Mouse (Mus musculus) left cerebral cortex, postnatal 25 days (tissue): ENCODE results near the gene Prkcz. TPM values are rescaled to one million over a fixed set of nuclear protein-coding genes. Genes with fewer than 3 reads are reported as not detected.
A peak's percentile ranks its signal among the peaks of the same experiment; 100 is the strongest.

Experiments
- DNase-seq, 2 experiments: peaks; one replicate each; pipeline ENCODE4 v3.0.0; 2022; ENCODE audit warnings: low spot score in 2 of 2, mixed read lengths in 1 of 2
- intact Hi-C: fragments of 180-260 bp; cut with DNase I; formaldehyde crosslinking; loops from one replicate; pipeline ENCODE4 v1.15.1; 2025
- total RNA-seq, 2 experiments: library from RNA; stranded (reverse); gene quantifications; 2 replicates each; pipeline ENCODE4 v1.2.3; 2021

Gene Prkcz
- total RNA-seq, 2 experiments from 2014 or later, result 218 to 220 TPM

DNA sequence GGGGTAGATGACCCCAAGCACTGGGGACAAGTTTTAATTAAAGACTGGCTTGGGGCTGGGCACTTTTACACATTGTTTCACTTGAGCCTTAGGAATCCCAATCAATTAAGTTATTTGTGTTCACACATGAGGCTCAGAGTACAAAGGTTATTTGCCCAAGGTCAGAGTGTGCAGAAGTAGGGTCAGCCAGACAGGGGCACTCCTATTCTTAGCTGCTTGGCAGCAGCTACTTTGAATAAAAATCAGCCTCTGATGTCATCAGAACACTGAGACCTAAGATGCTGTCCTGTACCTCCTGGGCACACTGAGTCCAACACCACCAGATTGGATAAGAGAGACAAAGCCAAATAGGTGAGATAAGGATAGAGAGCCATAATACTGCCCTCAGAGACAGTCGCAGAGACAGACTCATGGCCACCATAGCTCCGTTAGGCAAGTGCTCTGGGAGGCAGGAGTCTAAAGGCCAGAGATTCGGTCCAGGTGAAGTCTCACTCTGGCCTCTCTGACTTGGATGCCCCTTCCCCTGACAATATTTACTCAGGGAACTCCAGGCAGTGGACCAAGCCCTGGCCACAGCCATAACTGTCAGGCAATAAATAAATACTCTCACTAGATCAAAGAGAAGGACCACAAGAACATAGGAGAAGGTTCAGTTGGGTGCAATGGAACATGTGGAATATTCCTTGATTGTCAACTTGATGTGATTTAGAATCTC is 37.9 kb downstream of the Prkcz start:
- no peak for DNase-seq
- intact Hi-C loops, result no loop called here

DNA sequence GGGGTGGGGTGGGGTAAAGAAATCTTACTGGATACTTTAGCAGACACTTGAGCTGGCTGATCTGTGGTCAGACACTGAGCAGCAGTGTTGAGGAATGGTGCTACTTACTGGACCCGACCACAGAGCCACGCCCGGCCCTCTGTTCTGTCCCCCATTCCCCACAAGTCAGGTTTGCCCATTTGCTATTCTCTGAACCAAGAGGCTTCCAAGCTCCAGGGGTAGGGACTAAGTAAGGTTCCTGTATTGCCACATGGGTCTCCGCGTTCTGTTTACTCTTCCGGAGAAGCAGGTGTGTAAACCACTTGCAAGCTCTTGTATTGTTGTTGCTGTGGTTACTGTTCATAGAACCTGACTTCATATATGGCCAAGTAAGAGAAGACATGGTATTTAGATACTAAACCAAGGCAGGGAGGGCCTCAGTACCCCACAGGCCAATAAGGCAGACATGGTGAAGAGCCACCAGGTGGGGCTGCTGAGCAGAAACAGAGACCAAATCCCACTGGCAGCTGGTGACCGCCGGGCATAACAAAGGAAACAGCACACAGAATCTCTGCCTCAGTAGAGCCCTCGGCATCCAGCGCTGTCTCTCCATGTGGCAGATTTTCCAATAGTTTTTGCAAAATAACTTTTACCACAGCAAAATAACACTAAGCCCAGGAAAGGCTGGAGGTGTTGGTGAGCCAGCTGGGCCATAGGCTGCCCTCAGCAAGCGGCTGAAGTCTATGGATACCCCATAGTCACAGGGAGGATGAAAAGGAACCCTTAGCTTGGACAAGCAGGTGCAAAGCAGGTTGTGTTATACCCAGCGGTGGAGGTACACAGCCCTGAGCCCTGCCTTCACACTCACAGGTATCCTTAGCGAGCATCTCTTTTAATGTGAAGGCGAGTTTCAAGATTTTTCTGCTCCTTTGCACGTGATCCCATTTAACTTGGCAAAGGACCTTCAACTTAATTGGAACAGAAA is 40.6 kb downstream of the Prkcz start:
- peak in 1 of 2 experiments; percentile 58 for DNase-seq
- intact Hi-C loops, result no loop called here

DNA sequence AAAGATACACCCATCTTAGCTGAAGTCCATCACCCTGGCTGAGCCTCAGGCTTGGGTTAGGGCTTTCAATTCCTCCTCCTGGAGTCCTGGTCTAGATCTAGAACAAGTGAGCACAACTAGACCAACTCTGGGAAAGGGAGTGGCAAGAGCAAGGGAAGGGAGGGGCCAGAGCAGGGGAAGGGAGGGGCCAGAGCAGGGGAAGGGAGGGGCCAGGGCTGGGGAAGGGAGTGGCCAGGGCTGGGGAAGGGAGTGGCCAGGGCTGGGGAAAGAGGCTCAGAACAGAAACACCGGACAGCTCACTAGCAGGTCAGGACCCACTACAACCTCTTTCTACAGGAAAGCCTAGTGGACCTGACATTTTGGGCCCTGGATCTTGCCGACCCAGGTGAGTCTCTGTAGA is 42.9 kb downstream of the Prkcz start:
- intact Hi-C loops, result no loop called here
- DNase-seq, result no peak

DNA sequence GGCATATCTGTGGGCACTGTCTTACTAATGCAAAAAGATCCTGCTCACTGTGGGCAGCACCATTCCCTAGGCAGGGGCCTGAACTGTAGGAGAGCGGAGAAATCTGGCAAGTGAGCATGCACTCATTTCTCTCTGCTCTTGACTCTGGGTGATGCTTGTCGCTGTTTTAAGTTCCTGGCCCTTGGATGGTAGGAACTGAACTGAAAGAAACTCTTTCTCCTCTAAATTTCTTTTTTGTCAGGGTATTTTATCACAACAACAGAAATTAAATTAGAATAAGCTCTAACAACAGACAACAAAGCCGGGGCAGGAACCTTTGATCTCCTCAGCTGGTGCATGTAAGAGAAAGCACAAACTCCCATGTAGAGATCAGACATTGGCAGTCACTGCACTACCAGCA is 46.1 kb downstream of the Prkcz start:
- intact Hi-C loops, result no loop called here
- no peak for DNase-seq

GRCm38 (mm10) chr4:155308679-155309078 is 52.5 kb downstream of the Prkcz start:
- intact Hi-C loops, result loop anchor here (1.0 to 5.0 kb wide), 3 partner anchors 40 to 213 kb away; partner anchors contain the start of gene Gabrd
- no peak for DNase-seq

DNA sequence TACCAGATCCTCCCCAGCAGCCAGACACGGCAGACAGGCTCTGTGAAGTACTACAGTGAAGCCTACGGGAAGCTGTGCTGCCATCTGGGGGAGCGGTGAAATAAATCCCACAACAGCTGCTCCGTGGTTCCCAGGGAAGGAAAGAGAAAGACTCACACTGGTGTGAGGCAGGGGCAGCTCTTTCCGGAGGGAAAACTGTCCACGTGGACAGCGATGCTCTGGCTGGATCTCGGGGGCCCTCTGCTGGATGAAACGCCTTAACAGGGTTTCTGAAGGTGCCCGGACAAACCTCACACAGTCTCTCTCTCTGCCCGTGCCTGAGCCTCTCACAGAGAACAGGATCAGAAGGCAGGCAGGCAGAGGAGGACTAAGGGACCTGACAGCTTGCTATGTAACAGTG is 53.1 kb downstream of the Prkcz start:
- intact Hi-C loops, result loop anchor here (1.0 to 5.0 kb wide), 3 partner anchors 40 to 213 kb away; partner anchors contain the start of gene Gabrd
- peak; percentile 84 to 94 for DNase-seq

DNA sequence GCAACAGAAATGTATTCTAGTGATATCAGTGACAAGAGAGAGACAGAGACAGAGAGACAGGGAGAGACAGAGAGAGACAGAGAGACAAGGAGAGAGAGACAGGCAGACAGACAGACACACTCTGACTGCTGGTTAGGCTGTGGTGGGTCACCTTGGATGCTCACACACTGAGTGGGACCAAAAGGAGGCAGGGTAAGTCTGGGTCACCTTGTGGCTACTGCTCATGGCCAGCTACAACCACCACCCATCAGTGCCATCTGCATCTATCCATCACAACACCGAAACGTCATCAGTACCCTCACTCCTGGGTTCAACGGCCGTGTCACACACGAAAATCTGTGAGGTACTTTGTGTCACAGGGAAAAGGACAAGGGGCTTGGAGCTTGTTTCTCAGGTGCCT is 53.6 kb downstream of the Prkcz start:
- intact Hi-C loops, result loop anchor here (5.0 kb wide), 1 partner anchor 90 kb away; the partner anchor contains the start of gene Gabrd
- DNase-seq, result no peak

GRCm38 (mm10) chr4:155306356-155307242 is 54.6 kb downstream of the Prkcz start:
- DNase-seq, result no peak
- intact Hi-C loops, result loop anchor here (5.0 kb wide), 1 partner anchor 91 kb away; the partner anchor contains the start of gene Gabrd

DNA sequence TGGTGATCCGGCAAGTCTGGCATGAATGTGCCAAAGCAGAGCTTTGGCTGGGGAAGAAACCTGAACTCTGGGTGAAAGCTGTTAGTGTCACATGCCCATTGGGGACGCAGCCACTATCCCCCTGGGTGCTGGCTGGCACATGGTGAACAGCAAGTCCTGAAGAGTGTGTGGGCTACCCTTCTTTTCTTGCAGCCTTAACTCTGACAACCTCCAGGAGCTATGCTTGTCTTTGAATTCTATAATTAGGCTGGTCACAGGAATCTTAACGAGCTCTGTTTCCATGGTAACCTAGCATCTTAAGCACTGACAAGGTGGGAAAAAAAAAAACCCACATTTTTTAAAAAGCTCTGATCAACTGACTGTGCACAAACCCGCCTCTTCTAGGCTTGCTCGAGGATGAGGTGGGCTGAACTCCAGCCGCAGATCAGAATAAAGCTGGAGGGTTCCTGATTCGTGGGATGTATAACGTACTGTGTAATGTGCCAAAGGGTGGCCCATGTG is 55.6 kb downstream of the Prkcz start:
- intact Hi-C loops, result loop anchor here (5.0 kb wide), 1 partner anchor 92 kb away; the partner anchor contains the start of gene Gabrd
- peak; percentile 76 to 94 for DNase-seq

DNA sequence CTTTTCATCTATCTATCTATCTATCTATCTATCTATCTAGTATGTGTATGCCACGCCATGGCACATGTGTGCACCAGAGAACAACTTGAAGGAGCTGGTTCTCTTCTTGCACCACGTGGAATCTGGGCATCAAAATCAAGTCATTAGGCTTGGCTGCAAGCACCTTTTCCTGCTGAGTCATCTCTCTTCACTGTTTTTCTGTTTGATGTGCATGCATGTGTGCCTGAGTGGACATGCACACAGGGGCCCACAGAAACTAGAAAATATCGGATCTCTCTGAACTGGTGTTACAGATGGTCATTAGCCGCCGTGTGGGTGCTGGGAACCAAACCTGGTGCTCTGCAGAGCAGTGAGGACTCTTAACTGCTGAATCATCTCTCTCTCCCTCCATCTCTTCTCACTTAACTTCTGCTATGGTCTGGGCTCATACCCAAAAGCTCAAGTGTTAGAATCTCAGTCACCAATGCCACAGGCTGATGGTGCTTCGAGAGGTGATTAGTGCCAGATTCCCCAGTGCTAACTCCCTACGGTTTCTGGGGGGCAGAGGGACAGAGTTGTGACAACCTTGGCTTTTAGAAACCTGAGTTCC is 56.6 kb downstream of the Prkcz start:
- intact Hi-C loops, result loop anchor here (5.0 kb wide), 1 partner anchor 93 kb away; the partner anchor contains the start of gene Gabrd
- peak in 1 of 2 experiments; percentile 51 for DNase-seq

GRCm38 (mm10) chr4:155301965-155302364 is 59.2 kb downstream of the Prkcz start:
- intact Hi-C loops, result no loop called here

GRCm38 (mm10) chr4:155301098-155301447 is 60.1 kb downstream of the Prkcz start:
- intact Hi-C loops, result no loop called here
- no peak for DNase-seq

More at GRCm38 (mm10) chr4:155301965-155302364, 59.2 kb downstream of the Prkcz start:
- DNase-seq, result peak in 1 of 2 experiments; percentile 39

DNA sequence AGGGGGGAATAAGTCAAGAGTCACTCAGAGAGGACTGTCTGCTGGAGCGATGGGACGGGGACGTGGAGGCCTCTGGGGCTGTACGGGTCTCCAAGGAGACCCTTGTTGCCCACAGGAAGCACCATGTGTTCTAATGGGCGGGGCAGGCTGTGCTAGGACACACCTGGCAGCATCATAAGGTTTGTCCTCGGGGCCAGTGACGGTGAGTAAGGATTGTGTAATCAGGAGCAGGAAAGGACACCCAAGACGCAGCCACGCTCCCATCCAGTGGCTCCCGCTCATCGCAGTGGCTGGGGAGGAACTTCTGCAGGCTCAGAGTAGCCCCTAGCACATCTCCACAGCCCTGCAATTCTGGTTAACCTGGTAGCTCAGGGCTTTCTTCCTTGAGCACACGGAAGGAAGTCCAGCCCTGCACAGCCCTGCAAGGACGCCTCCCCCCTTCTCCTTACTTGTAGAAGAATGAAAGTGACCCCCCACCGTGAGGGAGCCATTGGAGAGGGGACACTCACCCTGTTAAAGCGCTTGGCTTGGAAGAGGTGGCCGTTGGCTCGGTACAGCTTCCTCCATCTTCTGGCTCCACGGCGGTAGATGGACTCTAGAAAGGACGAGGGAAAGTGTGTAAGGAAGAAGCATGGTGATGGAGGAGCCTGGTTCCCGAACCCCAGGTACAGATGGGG is 60.6 kb downstream of the Prkcz start:
- no peak for DNase-seq
- intact Hi-C loops, result no loop called here

- DNase-seq, result no peak
- intact Hi-C loops, result no loop called here
Observed at GRCm38 (mm10) chr4:155298826-155299225, 62.3 kb downstream of the Prkcz start.

- DNase-seq, result no peak
Observed at GRCm38 (mm10) chr4:155297057-155297456, 64.1 kb downstream of the Prkcz start.

GRCm38 (mm10) chr4:155295996-155296395 is 65.2 kb downstream of the Prkcz start:
- peak; percentile 75 to 96 for DNase-seq
- intact Hi-C loops, result no loop called here

More at GRCm38 (mm10) chr4:155297057-155297456, 64.1 kb downstream of the Prkcz start:
- intact Hi-C loops, result no loop called here

- no peak for DNase-seq
- intact Hi-C loops, result no loop called here
Observed at GRCm38 (mm10) chr4:155295026-155295590, 66.1 kb downstream of the Prkcz start.

- intact Hi-C loops, result no loop called here
- DNase-seq, result no peak
Observed at GRCm38 (mm10) chr4:155294381-155294780, 66.8 kb downstream of the Prkcz start.
